Mouse (Mus musculus): ENCODE data around the gene Gna14. TPM values are rescaled to one million over a fixed set of nuclear protein-coding genes. Genes with fewer than 3 reads are reported as not detected.

Gna14 gene
- total and polyA plus RNA-seq, 2 experiments, result 1.7 to 2.7 TPM

DNA sequence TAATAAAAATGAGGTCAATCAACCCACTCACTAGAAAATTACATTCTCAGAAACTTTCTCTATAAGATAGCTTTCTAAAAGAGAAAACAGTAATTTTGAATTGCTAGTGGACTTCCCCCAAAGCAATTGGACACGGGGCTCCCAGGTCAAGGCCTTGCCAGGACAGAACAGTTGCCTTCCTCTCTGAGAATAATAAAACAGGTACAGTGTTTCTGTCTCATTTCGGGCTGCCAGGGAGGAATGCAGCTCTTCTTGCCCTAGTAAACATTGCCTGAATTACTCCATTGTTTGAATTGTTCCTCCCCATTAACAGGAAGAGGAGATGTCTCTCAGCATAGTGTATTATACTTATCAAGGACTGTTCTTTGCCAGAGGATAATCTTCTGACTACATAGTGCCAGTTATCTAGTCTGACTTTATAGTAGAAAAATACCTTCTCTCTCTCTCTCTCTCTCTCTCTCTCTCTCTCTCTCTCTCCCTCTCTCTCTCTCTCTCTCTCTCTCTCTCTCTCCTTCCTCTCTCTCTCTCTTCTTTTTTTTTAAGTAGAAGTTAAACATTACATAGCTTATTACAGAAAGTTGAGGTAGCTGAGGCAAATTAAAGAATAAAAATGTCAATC, 33.3 kb downstream of the Gna14 start:
- whole genome bisulfite sequencing, result 36% methylated on average over 2 of the region's 2 CpGs
- H3K36me3 ChIP-seq (ENCODE audit: control insufficient read depth, insufficient read depth, low read length), result no peaks in the 10 kb centered on the region
- H3K4me1 ChIP-seq (ENCODE audit: control insufficient read depth, insufficient read depth, low read length), result peaks cover 3% of the 10 kb centered on the region; the same call in 1 of the 2 replicates
- TF ChIP-seq POLR2A (IDR thresholded peaks at IDR 0.05; ENCODE audit: extremely low read depth, insufficient read depth, low read length), result no peak
- no peak for TF ChIP-seq CTCF (IDR thresholded peaks at IDR 0.05; ENCODE audit: low read depth, low read length)
- H3K27ac ChIP-seq (replicated peaks; ENCODE audit: insufficient read depth, low read depth, low read length), result no peak overlapping the region; the same call in 1 of the 2 replicates
- DNase-seq (ENCODE audit: extremely low read depth, low read depth, low spot score), result no peak
- H3K27me3 ChIP-seq (ENCODE audit: control insufficient read depth, insufficient read depth, low read length), result no peaks in the 10 kb centered on the region
- no peaks in the 10 kb centered on the region for H3K79me2 ChIP-seq (ENCODE audit: control insufficient read depth, insufficient read depth, low read length)
- no peak overlapping the region for H3K9ac ChIP-seq (ENCODE audit: low read depth, low read length)
- no peak overlapping the region for H3K4me3 ChIP-seq (ENCODE audit: insufficient read depth, low read depth, low read length)

DNA sequence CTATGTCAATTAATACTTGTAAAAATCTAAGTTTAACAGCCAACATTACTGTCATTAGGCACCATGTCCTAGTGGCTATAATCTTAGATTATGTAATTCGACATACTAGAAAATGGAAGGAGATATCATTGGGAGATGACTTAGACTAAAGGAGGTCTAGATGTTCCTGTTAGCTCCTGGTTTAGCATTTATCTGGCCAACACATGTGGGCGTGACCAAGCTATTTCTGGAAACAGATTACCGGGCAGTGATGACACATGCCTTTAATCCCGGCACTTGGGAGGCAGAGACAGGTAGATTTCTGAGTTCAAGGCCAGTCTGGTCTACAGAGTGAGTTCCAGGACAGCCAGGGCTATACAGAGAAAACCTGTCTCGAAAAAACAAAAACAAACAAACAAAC, 37.1 kb downstream of the Gna14 start:
- Histone ChIP-seq H3K9ac (ENCODE audit: low read depth, low read length) (no peak overlapping the region), H3K79me2 (ENCODE audit: control insufficient read depth, insufficient read depth, low read length) (no peaks in the 10 kb centered on the region), H3K4me3 (ENCODE audit: insufficient read depth, low read depth, low read length) (no peak overlapping the region), H3K4me1 (ENCODE audit: control insufficient read depth, insufficient read depth, low read length) (0 out of 2 replicates have a peak, but pooled peaks cover 2% of the 10 kb centered on the region), H3K27ac (replicated peaks; ENCODE audit: insufficient read depth, low read depth, low read length) (no peak overlapping the region), H3K36me3 (ENCODE audit: control insufficient read depth, insufficient read depth, low read length) (no peaks in the 10 kb centered on the region), H3K27me3 (ENCODE audit: control insufficient read depth, insufficient read depth, low read length) (no peaks in the 10 kb centered on the region)
- no peak for DNase-seq (ENCODE audit: extremely low read depth, low read depth, low spot score)
- no peak for TF ChIP-seq POLR2A (IDR thresholded peaks at IDR 0.05; ENCODE audit: extremely low read depth, insufficient read depth, low read length)
- no peak for TF ChIP-seq CTCF (IDR thresholded peaks at IDR 0.05; ENCODE audit: low read depth, low read length)
- WGBS, result 79% methylated on average over 5 of the region's 5 CpGs

DNA sequence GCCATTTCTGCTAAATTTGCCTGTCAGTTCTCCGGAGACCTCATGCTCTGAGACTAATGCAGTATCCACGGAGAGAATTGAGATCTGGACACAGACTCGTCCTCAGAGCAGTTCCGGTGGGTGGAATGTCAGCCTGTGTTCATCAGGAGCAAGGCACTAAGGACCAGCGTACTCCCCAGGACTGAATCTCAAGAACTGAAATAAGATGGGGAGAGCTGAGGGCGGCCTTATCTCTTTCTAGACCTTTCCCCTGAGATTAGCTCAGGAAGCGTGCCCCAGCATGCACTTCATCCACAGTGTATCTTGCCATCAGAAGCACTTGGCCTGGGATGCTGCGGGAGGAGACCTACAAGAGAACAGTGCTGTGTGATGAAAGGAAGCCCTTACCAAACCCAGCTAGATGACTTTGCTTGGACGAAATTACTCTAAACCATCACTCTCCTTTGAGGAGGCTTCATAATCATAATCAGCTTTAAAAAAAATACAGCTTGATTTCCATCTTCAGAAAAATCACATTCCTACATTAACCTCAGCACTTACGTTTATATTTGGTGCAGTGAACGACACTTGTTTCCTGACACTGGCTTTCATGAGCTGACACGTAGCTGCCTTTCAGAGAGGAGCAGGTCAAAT, 41.9 kb downstream of the Gna14 start:
- Histone ChIP-seq H3K4me3 (ENCODE audit: insufficient read depth, low read depth, low read length) (no peak overlapping the region), H3K27me3 (ENCODE audit: control insufficient read depth, insufficient read depth, low read length) (no peaks in the 10 kb centered on the region), H3K27ac (replicated peaks; ENCODE audit: insufficient read depth, low read depth, low read length) (no peak overlapping the region), H3K4me1 (ENCODE audit: control insufficient read depth, insufficient read depth, low read length) (no peaks in the 10 kb centered on the region), H3K36me3 (ENCODE audit: control insufficient read depth, insufficient read depth, low read length) (no peaks in the 10 kb centered on the region), H3K9ac (ENCODE audit: low read depth, low read length) (no peak overlapping the region), H3K79me2 (ENCODE audit: control insufficient read depth, insufficient read depth, low read length) (no peaks in the 10 kb centered on the region)
- TF ChIP-seq POLR2A (IDR thresholded peaks at IDR 0.05; ENCODE audit: extremely low read depth, insufficient read depth, low read length) (no peak), CTCF (IDR thresholded peaks at IDR 0.05; ENCODE audit: low read depth, low read length) (no peak)
- WGBS, result 81% methylated on average over 12 of the region's 12 CpGs
- DNase-seq (ENCODE audit: extremely low read depth, low read depth, low spot score), result no peak

DNA sequence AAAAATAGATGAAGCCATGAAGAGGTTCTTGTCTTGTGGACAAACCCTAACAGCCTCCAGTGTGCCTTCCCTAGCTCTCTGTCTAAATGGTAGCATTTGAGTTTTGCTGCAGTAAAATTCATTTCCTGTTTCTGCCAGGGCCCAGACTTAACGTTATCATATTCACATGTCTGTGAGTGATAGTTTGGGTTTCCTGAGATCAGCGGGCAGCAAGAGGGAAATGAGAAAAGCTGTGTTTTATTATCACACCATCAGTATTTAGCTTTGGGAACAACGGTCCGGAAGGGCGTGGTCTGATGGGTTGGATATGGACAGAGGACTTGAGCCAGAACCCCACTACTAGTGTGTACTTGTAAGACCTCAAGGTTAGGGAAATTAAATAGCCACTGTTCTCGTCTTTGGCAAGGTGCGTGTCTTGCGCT, 42.6 kb downstream of the Gna14 start:
- no peak for TF ChIP-seq POLR2A (IDR thresholded peaks at IDR 0.05; ENCODE audit: extremely low read depth, insufficient read depth, low read length)
- TF ChIP-seq CTCF (IDR thresholded peaks at IDR 0.05; ENCODE audit: low read depth, low read length), result no peak
- no peak overlapping the region for H3K27ac ChIP-seq (replicated peaks; ENCODE audit: insufficient read depth, low read depth, low read length)
- H3K36me3 ChIP-seq (ENCODE audit: control insufficient read depth, insufficient read depth, low read length), result no peaks in the 10 kb centered on the region
- H3K79me2 ChIP-seq (ENCODE audit: control insufficient read depth, insufficient read depth, low read length), result no peaks in the 10 kb centered on the region
- no peak for DNase-seq (ENCODE audit: extremely low read depth, low read depth, low spot score)
- no peaks in the 10 kb centered on the region for H3K27me3 ChIP-seq (ENCODE audit: control insufficient read depth, insufficient read depth, low read length)
- H3K4me1 ChIP-seq (ENCODE audit: control insufficient read depth, insufficient read depth, low read length), result peaks cover 4% of the 10 kb centered on the region; the same call in 1 of the 2 replicates
- 80% methylated on average over 8 of the region's 8 CpGs for WGBS
- no peak overlapping the region for H3K4me3 ChIP-seq (ENCODE audit: insufficient read depth, low read depth, low read length)
- no peak overlapping the region for H3K9ac ChIP-seq (ENCODE audit: low read depth, low read length)

DNA sequence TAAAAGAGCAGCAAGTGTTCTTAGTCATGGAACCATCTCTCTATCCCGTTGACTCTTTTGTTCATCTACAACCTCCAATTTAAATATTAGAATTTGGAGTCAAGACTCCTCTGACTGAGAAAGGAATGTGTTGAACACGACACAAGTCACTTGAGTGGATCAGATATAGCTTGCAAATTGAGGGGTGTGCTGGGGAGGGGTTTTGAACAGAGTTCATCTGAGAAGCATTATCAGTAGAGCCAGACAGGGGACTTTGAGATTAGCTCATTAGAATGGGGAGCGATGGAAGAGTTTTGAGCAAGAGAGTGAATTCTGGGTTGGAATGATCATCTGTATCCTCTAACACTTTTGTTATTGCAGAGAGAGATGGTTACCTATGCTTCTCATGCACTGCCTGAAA, 46.5 kb downstream of the Gna14 start:
- Histone ChIP-seq H3K27ac (replicated peaks; ENCODE audit: insufficient read depth, low read depth, low read length) (no peak overlapping the region), H3K27me3 (ENCODE audit: control insufficient read depth, insufficient read depth, low read length) (no peaks in the 10 kb centered on the region), H3K79me2 (ENCODE audit: control insufficient read depth, insufficient read depth, low read length) (no peaks in the 10 kb centered on the region), H3K4me3 (ENCODE audit: insufficient read depth, low read depth, low read length) (no peak overlapping the region), H3K4me1 (ENCODE audit: control insufficient read depth, insufficient read depth, low read length) (peaks cover 4% of the 10 kb centered on the region; the same call in 1 of the 2 replicates), H3K36me3 (ENCODE audit: control insufficient read depth, insufficient read depth, low read length) (no peaks in the 10 kb centered on the region), H3K9ac (ENCODE audit: low read depth, low read length) (no peak overlapping the region)
- no peak for TF ChIP-seq POLR2A (IDR thresholded peaks at IDR 0.05; ENCODE audit: extremely low read depth, insufficient read depth, low read length)
- 90% methylated on average over 3 of the region's 3 CpGs for WGBS
- DNase-seq (ENCODE audit: extremely low read depth, low read depth, low spot score), result no peak

DNA sequence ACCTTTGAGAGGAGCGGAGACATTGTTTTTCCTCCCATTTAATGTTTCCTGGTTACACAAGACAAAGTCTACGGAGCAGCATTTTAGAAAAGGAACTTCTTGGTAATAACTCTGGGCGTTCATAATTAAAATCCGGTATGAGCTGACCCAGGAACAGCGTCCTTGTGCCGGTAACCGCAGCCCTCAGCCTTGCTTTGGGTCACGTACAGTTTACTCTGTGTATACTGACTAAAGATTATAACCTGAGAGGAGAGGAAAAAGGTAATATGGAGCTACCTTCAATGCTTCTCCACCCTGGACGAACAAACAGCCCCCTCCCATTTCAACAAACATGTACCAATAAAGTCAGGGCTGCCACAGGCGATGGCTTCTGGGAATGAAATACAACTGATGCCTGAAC, 48.7 kb downstream of the Gna14 start:
- Histone ChIP-seq H3K27me3 (ENCODE audit: control insufficient read depth, insufficient read depth, low read length) (no peaks in the 10 kb centered on the region), H3K4me3 (ENCODE audit: insufficient read depth, low read depth, low read length) (no peak overlapping the region), H3K27ac (replicated peaks; ENCODE audit: insufficient read depth, low read depth, low read length) (no peak overlapping the region), H3K9ac (ENCODE audit: low read depth, low read length) (no peak overlapping the region), H3K4me1 (ENCODE audit: control insufficient read depth, insufficient read depth, low read length) (peaks cover 4% of the 10 kb centered on the region; the same call in 1 of the 2 replicates), H3K36me3 (ENCODE audit: control insufficient read depth, insufficient read depth, low read length) (no peaks in the 10 kb centered on the region), H3K79me2 (ENCODE audit: control insufficient read depth, insufficient read depth, low read length) (no peaks in the 10 kb centered on the region)
- 91% methylated on average over 10 of the region's 10 CpGs for WGBS
- no peak for DNase-seq (ENCODE audit: extremely low read depth, low read depth, low spot score)
- TF ChIP-seq POLR2A (IDR thresholded peaks at IDR 0.05; ENCODE audit: extremely low read depth, insufficient read depth, low read length), result no peak
- TF ChIP-seq CTCF (IDR thresholded peaks at IDR 0.05; ENCODE audit: low read depth, low read length), result no peak
